Mouse (Mus musculus) limb, embryonic 12.5 days (tissue): Measurements from ENCODE around the gene Tff3. TPM values are rescaled to one million over a fixed set of nuclear protein-coding genes. Genes with fewer than 3 reads are reported as not detected.

Source experiments
- ATAC-seq: fragments of 200-750 bp; cut with Nextera tagmentation; 2 replicates; pipeline ENCODE4 v1.8.0; 2017; ENCODE audit warnings: low read depth, moderate TSS enrichment; ENCODE audit not compliant: insufficient number of reproducible peaks, insufficient read depth, low FRiP score, low TSS enrichment
- H3K27ac ChIP-seq: fragments of 300-500 bp; sonication (generic); 2 replicates; pipeline ENCODE4 v1.5.1; 2016; ENCODE audit warnings: mild to moderate bottlenecking, moderate library complexity
- H3K27me3 ChIP-seq: fragments of 300-500 bp; sonication (generic); 2 replicates; pipeline ENCODE4 v1.6.1; 2016; ENCODE audit warnings: mild to moderate bottlenecking, moderate library complexity
- H3K36me3 ChIP-seq: fragments of 300-500 bp; sonication (generic); 2 replicates; pipeline ENCODE4 v1.6.1; 2016; ENCODE audit warnings: mild to moderate bottlenecking, moderate library complexity
- H3K4me1 ChIP-seq: fragments of 300-500 bp; sonication (generic); replicated peaks from 2 replicates; pipeline ENCODE4 v1.6.1; 2016
- H3K4me2 ChIP-seq: fragments of 300-500 bp; sonication (generic); 2 replicates; pipeline ENCODE4 v1.6.1; 2016; ENCODE audit warnings: mild to moderate bottlenecking, moderate library complexity
- H3K4me3 ChIP-seq: fragments of 300-500 bp; sonication (generic); replicated peaks from 2 replicates; pipeline ENCODE4 v1.5.1; 2016; ENCODE audit warnings: mild to moderate bottlenecking
- H3K9ac ChIP-seq: fragments of 300-500 bp; sonication (generic); replicated peaks from 2 replicates; pipeline ENCODE4 v1.6.1; 2016; ENCODE audit warnings: mild to moderate bottlenecking, moderate library complexity
- H3K9me3 ChIP-seq: fragments of 300-500 bp; sonication (generic); 2 replicates; pipeline ENCODE4 v1.6.1; 2016; ENCODE audit warnings: mild to moderate bottlenecking, moderate library complexity
- WGBS: fragments of 180-500 bp; shearing (Covaris S2); methylation state at CpG from one replicate; pipeline ENCODE4 v1.1.7; 2016; 5-methylcytosine and 5-hydroxymethylcytosine counted together
- polyA plus RNA-seq: library from polyadenylated mRNA; unstranded; fragments of >200 nt; fragmentation: Nextera tagmentation; extraction: Ambion mirVana; gene quantifications from 2 replicates; pipeline ENCODE4 v1.2.1, GENCODE M21; 2016

The Tff3 gene
- polyA plus RNA-seq, 1 experiment from 2014 or later: not detected

DNA sequence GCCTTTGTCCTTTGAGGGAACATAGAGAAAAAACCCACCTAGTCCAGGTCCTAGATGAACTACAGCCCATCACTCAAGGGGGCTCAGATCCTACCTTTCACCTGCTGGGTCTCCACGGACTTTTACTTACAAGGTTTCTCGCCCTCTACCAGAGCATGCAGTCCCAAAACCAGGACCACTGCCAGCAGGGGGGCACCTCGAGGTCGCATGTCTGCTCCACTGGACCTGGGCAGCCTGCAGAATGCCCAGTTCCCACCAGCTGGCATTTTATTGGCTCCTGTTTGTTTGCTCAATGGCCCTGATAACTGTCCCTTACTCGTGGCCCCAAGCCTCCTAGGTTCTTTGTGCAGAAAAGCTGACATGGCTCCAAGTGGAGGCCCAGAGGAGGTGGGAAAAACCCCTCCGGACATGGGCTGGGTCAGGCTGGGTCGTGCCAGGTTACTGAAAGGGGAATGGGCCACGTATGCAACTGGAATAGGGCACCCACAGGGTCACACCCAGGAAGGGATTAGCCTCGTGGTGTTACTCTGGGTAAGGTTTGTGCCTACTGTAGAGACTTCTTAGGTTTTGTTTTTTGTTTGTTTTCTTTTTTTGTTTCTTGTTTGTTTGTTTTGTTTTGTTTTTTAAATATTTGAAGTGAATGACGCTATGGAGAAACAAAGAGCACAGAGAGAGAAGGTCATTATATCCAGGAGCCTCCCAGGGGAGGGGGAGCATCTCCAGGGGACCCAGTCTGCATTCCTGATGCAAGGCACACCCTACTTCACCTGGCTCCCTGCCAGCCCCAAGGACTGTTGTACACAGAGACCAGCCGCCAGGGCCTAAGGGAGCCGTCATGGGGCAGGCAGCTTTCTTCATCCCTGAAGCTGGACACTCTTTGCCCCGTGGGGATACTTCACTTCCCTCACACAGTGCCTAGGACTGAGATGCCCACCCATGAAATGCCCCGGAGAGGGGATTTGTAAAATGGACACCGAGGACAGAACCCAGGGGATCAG is 14.9 kb upstream of the Tff3 start, which contains the start of gene Tff2:
Gene Tff2 (minus strand): TSS at position 243 of the 998 bp plus-strand sequence.
- no peak for ATAC-seq
- Histone ChIP-seq H3K9me3 (0 out of 2 replicates have a peak, but pooled peaks cover 5% of the 10 kb centered on the region), H3K4me2 (no peak within 1 kb of the TSS), H3K36me3 (no peaks in the 10 kb centered on the region), H3K27ac (no peak within 1 kb of the TSS), H3K4me3 (no peak within 1 kb of the TSS), H3K27me3 (peaks cover 8% of the 10 kb centered on the region; the same call in 1 of the 2 replicates), H3K9ac (no peak within 1 kb of the TSS), H3K4me1 (no peaks in the 10 kb centered on the region)
- WGBS: 68% methylated on average over 15 of the region's 15 CpGs

DNA sequence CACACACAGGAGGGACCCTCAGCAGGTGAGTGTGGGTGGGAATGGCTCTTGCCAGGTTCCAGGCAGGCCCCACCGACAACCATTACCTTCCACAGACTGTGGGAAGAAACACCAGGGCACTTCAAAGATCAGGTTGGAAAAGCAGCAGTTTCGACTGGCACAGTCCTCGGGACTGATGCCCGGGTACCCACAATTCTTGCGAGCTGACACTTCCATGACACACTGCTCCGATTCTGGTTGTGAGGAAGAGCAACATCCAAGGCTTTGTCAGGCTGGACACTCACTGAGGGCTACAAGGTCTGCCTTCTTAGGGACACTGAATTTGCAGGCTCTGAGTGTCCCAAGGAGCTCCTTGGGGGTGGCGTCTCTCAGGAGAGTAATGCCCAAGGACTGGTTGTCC is 12.7 kb upstream of the Tff3 start:
- no peak overlapping the region for H3K9ac ChIP-seq

DNA sequence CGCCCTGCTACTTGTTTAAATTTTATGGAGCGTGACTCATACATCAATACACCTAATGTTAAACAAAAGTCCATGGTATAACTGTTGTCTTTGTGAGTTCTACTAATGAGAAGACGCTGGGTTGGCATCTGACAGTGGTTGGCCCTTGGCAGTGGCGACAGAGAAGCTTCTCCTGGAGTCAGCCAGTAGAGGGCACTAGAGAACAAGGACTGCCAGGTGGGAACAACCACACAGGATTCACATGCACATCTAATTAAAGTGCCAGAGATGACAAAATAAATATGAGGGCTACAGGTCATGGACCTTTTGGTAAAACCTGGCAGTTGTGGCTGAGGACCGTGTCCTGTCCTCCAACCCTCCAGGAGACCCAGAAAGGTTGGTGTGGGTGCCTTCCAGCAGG is 9.0 kb upstream of the Tff3 start:
- no peak for ATAC-seq
- Histone ChIP-seq H3K4me3 (no peak overlapping the region), H3K9me3 (no peaks in the 10 kb centered on the region), H3K4me2 (no peak overlapping the region), H3K36me3 (no peaks in the 10 kb centered on the region), H3K27me3 (no peaks in the 10 kb centered on the region), H3K9ac (no peak overlapping the region), H3K4me1 (no peaks in the 10 kb centered on the region), H3K27ac (no peak overlapping the region)
- 15% methylated on average over 5 of the region's 5 CpGs for WGBS

More for the DNA sequence above, 12.7 kb upstream of the Tff3 start:
- 92% methylated on average over 7 of the region's 7 CpGs for WGBS
- Histone ChIP-seq H3K27ac (no peak overlapping the region), H3K4me3 (no peak overlapping the region), H3K9me3 (no peaks in the 10 kb centered on the region), H3K4me1 (no peaks in the 10 kb centered on the region), H3K4me2 (no peak overlapping the region), H3K36me3 (no peaks in the 10 kb centered on the region), H3K27me3 (peaks cover 7% of the 10 kb centered on the region; the same call in 1 of the 2 replicates)
- ATAC-seq: no peak

DNA sequence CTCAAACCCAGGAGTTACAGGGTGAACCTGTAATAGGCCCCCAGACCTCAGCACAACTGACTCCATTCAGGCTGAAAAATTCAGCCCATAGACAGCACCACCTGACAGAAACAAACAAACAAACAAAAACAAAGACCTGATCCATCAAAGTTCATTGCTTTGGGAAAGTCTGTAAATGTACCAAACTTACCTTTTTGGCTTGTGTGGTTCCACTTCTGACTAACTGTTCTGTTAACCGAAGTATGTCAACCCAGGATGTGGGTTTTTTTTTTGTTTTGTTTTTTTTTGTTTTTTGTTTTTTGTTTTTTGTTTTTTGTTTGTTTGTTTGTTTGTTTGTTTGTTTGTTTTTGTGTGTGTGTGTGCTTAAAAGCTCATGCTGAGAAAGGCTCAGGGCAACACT is 7.4 kb upstream of the Tff3 start:
- no peak for ATAC-seq
- Histone ChIP-seq H3K27ac (no peak overlapping the region), H3K9ac (no peak overlapping the region), H3K36me3 (no peaks in the 10 kb centered on the region), H3K4me2 (no peak overlapping the region), H3K4me3 (no peak overlapping the region), H3K27me3 (no peaks in the 10 kb centered on the region), H3K4me1 (no peaks in the 10 kb centered on the region), H3K9me3 (no peaks in the 10 kb centered on the region)
- WGBS: 82% methylated on average over 1 of the region's 1 CpGs

DNA sequence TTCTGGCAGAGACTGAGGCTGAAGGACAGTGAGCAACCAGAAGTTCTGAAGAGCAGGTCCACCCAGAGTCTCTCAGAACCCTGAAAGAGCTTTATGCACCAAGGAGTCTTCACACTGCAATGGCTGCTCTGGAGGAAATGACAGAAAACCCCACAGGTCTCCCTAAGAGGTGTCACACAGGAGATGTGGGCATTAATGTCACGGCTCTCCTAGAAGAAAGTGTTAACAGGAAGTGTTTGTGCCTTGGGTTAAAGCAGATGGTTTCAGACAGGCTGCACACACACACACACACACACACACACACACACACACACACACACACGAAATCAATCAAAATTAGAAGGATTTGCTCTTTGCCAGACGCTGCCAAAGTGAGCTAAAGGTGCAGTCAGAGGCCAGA is 6.8 kb upstream of the Tff3 start:
- Histone ChIP-seq H3K27ac (no peak overlapping the region), H3K27me3 (0 out of 2 replicates have a peak, but pooled peaks cover under 1% of the 10 kb centered on the region), H3K9ac (no peak overlapping the region), H3K4me3 (no peak overlapping the region), H3K36me3 (no peaks in the 10 kb centered on the region), H3K9me3 (no peaks in the 10 kb centered on the region), H3K4me1 (no peaks in the 10 kb centered on the region), H3K4me2 (no peak overlapping the region)
- WGBS: 31% methylated on average over 3 of the region's 3 CpGs
- ATAC-seq: no peak

DNA sequence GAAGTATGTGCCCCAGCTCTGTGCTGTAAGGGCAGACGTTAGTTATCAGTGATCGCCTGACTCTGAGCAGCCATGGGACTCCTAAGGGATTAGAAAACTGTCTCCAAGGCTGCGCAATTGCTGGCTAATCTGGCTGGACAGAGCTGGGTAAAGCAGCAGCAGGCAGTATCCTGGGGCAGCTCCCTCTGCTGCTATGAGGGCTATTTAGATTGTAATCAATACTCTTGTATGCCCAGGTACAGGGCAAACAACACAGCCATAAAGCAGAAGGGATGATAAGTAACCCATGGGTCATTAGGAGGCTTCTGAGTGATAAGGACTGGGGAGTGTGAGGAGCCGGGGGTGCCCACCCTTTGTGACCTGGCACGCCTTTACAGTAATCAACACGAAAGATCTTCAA is 5.5 kb upstream of the Tff3 start:
- Histone ChIP-seq H3K9ac (no peak overlapping the region), H3K4me1 (no peaks in the 10 kb centered on the region), H3K36me3 (no peaks in the 10 kb centered on the region), H3K9me3 (no peaks in the 10 kb centered on the region), H3K4me2 (no peak overlapping the region), H3K27ac (no peak overlapping the region), H3K4me3 (no peak overlapping the region), H3K27me3 (0 out of 2 replicates have a peak, but pooled peaks cover 6% of the 10 kb centered on the region)
- WGBS: 73% methylated on average over 6 of the region's 6 CpGs
- ATAC-seq: no peak

DNA sequence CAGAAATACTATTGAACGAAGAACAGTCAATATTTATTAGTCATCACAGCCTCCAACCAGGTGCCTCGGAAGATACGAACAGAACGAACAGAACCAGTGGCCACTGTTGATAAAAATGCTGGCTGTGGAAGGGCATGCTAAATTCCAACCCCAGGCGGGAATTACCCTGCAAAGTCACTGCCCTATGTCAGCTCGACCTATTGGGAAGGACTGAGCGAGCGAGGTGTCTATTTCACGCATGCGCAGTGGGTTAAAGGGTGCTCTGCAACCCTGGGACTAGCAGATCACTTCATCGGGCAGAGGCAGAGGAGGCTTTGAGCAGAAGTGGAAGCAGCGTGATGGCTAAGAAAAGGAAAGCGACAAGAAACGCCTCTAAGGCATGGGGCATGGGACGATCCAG is 4.3 kb upstream of the Tff3 start:
- Histone ChIP-seq H3K27ac (no peak overlapping the region), H3K4me1 (no peaks in the 10 kb centered on the region), H3K27me3 (0 out of 2 replicates have a peak, but pooled peaks cover 6% of the 10 kb centered on the region), H3K9ac (no peak overlapping the region), H3K9me3 (no peaks in the 10 kb centered on the region), H3K36me3 (no peaks in the 10 kb centered on the region), H3K4me3 (no peak overlapping the region), H3K4me2 (no peak overlapping the region)
- 70% methylated on average over 15 of the region's 15 CpGs for WGBS
- no peak for ATAC-seq

DNA sequence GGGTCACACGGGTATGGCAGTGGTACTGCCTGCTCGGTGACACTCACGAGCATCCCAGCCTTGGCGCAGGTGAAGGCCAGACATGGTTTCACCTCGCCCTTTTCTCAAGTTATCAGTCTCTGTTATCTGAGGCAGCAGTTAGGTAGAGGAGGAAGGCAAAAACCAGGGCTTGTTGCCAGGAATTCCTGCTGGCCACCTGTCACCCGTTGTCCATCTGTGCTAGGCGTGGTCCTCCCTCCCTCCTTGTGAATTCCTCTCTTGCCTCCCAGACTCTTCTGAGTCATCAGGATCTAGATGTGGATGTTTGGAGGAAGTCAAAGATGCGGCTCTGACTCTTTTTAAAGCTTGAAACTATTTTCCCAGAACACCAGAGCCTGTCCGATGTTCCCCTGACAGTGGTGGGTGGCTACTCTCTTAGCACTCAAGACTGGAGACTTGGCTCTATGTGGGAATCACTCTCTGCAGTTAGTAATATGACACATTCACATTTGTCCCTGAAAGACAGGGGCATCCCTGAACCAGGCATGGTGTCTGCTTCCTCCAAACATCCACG is 1.9 kb upstream of the Tff3 start:
- no peaks in the 10 kb centered on the region for H3K4me1 ChIP-seq
- no peak for ATAC-seq
- 83% methylated on average over 10 of the region's 10 CpGs for WGBS
- no peak overlapping the region for H3K4me3 ChIP-seq
- 0 out of 2 replicates have a peak, but pooled peaks cover 6% of the 10 kb centered on the region for H3K27me3 ChIP-seq
- H3K9ac ChIP-seq: no peak overlapping the region
- H3K4me2 ChIP-seq: no peak overlapping the region
- no peak overlapping the region for H3K27ac ChIP-seq
- no peaks in the 10 kb centered on the region for H3K36me3 ChIP-seq
- H3K9me3 ChIP-seq: no peaks in the 10 kb centered on the region

DNA sequence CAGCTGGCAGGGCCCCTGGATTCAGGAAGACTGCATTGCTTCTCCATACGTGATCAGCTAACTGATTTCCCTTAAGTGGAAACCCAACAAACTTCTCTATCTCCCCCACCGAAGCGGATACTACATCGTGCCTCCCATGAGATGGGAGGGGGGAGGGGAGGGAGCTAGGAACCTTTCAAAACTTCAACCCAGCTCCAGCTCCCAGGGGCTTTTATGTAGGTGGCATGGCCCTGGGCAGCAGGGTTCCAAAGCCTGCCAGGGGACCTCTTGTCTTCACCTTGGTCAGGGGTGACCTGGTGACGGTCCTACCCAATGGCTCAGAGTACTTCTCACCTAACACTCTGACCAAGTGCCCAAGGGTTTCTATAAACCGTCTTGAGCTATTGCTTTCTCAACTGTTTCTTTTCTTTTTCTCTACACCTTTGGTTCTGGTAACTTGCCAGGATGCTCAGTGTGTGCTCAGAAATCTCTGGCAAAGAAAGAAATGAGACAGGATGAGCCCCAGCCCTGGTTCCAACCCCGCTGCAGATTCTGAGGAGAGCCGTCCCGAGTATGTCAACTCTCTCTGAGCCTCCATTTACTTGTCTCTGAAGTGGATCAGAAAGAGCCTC is 633 bp downstream of the Tff3 start:
- Histone ChIP-seq H3K4me1 (no peaks in the 10 kb centered on the region), H3K4me2 (no peak overlapping the region), H3K27ac (no peak overlapping the region), H3K9ac (no peak overlapping the region), H3K9me3 (no peaks in the 10 kb centered on the region), H3K4me3 (no peak overlapping the region), H3K27me3 (0 out of 2 replicates have a peak, but pooled peaks cover 6% of the 10 kb centered on the region), H3K36me3 (no peaks in the 10 kb centered on the region)
- 83% methylated on average over 9 of the region's 9 CpGs for WGBS
- ATAC-seq: no peak

DNA sequence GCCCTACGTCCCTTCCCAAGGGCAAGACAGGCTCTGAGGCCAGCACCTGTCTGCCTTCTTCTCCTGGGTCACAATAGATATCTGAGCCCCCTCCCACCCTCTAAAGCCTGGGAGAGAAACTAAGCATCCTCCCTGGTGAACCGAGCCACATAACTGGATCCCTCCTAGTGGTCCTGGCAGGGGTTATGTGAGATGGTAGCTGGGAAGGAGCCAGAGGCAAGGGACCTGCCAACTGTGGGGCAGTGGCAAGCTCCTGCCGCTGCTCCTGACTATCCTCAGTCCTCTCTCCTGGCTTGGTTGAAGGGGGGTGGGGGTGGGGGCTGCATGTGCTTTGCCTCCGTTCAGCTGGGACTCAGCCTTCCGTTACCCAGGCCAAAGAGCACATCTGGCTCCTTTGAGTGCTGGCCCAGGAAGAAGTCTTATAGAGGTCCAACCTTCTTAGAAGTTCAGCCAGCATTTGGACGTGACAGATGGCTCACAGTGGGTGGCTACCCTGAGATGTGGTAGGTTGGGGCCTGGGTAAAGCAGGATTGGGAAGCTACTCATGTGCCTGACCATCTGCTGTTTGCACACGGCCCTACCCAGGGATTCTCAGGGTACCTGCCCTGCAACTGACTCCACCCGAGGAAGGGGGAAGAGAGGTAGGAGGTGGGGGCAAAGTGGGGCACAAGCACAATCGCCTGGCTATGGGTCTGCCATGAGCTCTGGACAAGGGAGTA is 3.7 kb downstream of the Tff3 start:
- no peak overlapping the region for H3K27ac ChIP-seq
- no peaks in the 10 kb centered on the region for H3K36me3 ChIP-seq
- H3K9me3 ChIP-seq: peaks cover 3% of the 10 kb centered on the region; the same call in 1 of the 2 replicates
- no peak overlapping the region for H3K4me2 ChIP-seq
- ATAC-seq: no peak
- H3K27me3 ChIP-seq: peaks cover 3% of the 10 kb centered on the region; the same call in 1 of the 2 replicates
- 23% methylated on average over 9 of the region's 9 CpGs for WGBS
- H3K9ac ChIP-seq: no peak overlapping the region
- no peaks in the 10 kb centered on the region for H3K4me1 ChIP-seq
- H3K4me3 ChIP-seq: no peak overlapping the region
